Mouse (Mus musculus) CH12.LX (cell line): ENCODE data around the gene Trit1.

Experiments
- CTCF ChIP-seq, 2 experiments: IDR thresholded peaks in 1 of 2; conservative IDR thresholded peaks in 1 of 2; 2 replicates each; pipeline ENCODE4 v1.5.1; 2011 to 2012; ENCODE audit warnings: low read depth in 2 of 2, low read length in 2 of 2, improper control_type of control experiment in 1 of 2, inconsistent platforms in 1 of 2, mild to moderate bottlenecking in 1 of 2, moderate library complexity in 1 of 2
- E2F4 ChIP-seq: IDR thresholded peaks from 2 replicates; pipeline ENCODE4 v1.6.1; 2011; ENCODE audit warnings: low read depth, low read length, improper control_type of control experiment; ENCODE audit not compliant: insufficient replicate concordance
- EP300 ChIP-seq: IDR thresholded peaks from 2 replicates; pipeline ENCODE4 v1.6.1; 2011; ENCODE audit warnings: low read length, improper control_type of control experiment
- MAFK ChIP-seq: IDR thresholded peaks from 2 replicates; pipeline ENCODE4 v1.6.1; 2011; ENCODE audit warnings: low read length, improper control_type of control experiment; ENCODE audit not compliant: insufficient replicate concordance
- MAX ChIP-seq: IDR thresholded peaks from 2 replicates; pipeline ENCODE4 v1.6.1; 2011; ENCODE audit warnings: low read length, improper control_type of control experiment
- MXI1 ChIP-seq: IDR thresholded peaks from 2 replicates; pipeline ENCODE4 v1.6.1; 2011; ENCODE audit warnings: mild to moderate bottlenecking, low read depth, low read length, improper control_type of control experiment
- NELFE ChIP-seq: IDR thresholded peaks from 2 replicates; pipeline ENCODE4 v1.6.1; 2011; ENCODE audit warnings: low read depth, low read length, improper control_type of control experiment
- NRF1 ChIP-seq: IDR thresholded peaks from 2 replicates; pipeline ENCODE4 v1.6.1; 2014; ENCODE audit warnings: low read depth, mild to moderate bottlenecking, inconsistent platforms, low read length, improper control_type of control experiment, moderate library complexity
- POLR2A ChIP-seq: IDR thresholded peaks from 2 replicates; pipeline ENCODE4 v1.6.1; 2011; ENCODE audit warnings: low read depth, mild to moderate bottlenecking, improper control_type of control experiment, low read length
- UBTF ChIP-seq: IDR thresholded peaks from 2 replicates; pipeline ENCODE4 v1.6.1; 2012; ENCODE audit warnings: low read depth, mild to moderate bottlenecking, inconsistent platforms, low read length, improper control_type of control experiment, moderate library complexity
- ZC3H11A ChIP-seq: IDR thresholded peaks from 2 replicates; pipeline ENCODE4 v1.6.1; 2012; ENCODE audit warnings: low read depth, mild to moderate bottlenecking, inconsistent platforms, low read length, improper control_type of control experiment

DNA sequence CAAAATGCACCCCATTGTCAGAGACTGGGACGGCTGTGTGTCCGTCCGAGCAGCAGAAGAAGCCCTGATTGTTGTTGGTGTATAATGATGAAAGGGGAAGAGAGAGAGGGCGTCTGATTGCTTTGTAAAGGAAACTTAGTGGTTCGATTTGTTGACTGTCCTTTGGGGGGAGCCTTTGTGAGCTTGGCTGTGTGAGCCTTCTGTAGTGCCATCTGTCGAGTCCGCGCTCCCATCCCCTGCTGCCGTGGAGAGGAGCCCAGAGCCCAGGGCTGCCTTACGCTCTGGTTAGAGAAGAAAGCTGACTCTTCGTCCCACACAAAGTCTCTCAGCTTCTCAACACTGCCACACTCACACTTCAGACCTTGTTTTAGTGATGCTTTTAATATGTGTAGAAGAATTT lies 36.8 kb downstream of the Trit1 start:
- TF ChIP-seq CTCF (conservative IDR thresholded peaks at IDR 0.05 in 1 of 2, IDR thresholded peaks at IDR 0.05 in 1 of 2; ENCODE audit: low read depth in 2 of 2, low read length in 2 of 2) (no peak), NRF1 (no peak), EP300 (no peak), NELFE (no peak), POLR2A (no peak), MXI1 (no peak), ZC3H11A (no peak), MAFK (no peak), UBTF (no peak), E2F4 (no peak), MAX (no peak)
